Mouse (Mus musculus) embryonic fibroblast, embryonic 13.5 days (primary cell): ENCODE data around the gene Tbkbp1.

Experiments
- CTCF ChIP-seq: IDR thresholded peaks from 2 replicates; pipeline ENCODE4 v1.5.1; 2011; ENCODE audit warnings: mild to moderate bottlenecking, control low read depth, low read length, moderate library complexity, borderline replicate concordance; ENCODE audit not compliant: insufficient read depth
- POLR2A ChIP-seq: IDR thresholded peaks from 2 replicates; pipeline ENCODE4 v1.6.1; 2011; ENCODE audit warnings: low read depth, mild to moderate bottlenecking, control low read depth, low read length, moderate library complexity

GRCm38 (mm10) chr11:97112519-97113125 lies 38.7 kb downstream of the Tbkbp1 start:
- TF ChIP-seq CTCF (no peak), POLR2A (no peak)
